Mouse (Mus musculus) heart, adult 2 months (tissue): ENCODE measurements around the gene Bdnf. TPM values are rescaled to one million over a fixed set of nuclear protein-coding genes. Genes with fewer than 3 reads are reported as not detected.

Source experiments
- DNase-seq, 2 experiments: peaks; one replicate each; pipeline ENCODE4 v3.0.0; 2021
- H3K27ac ChIP-seq: fragments of 200-600 bp; 2 replicates; pipeline ENCODE4 v1.8.1; 2022
- H3K27me3 ChIP-seq: fragments of 200-500 bp; 2 replicates; pipeline ENCODE4 v1.6.1; 2012; ENCODE audit warnings: mild to moderate bottlenecking, low read length, inconsistent platforms, mixed read lengths; ENCODE audit not compliant: control insufficient read depth, insufficient read depth
- H3K36me3 ChIP-seq: fragments of 200-500 bp; 2 replicates; pipeline ENCODE4 v1.6.1; 2012; ENCODE audit warnings: low read length, inconsistent platforms; ENCODE audit not compliant: control insufficient read depth, insufficient read depth
- H3K4me1 ChIP-seq: fragments of 200-500 bp; 2 replicates; pipeline ENCODE4 v1.6.1; 2011; ENCODE audit warnings: low read length; ENCODE audit not compliant: control insufficient read depth, insufficient read depth
- H3K4me3 ChIP-seq: fragments of 200-600 bp; 2 replicates; pipeline ENCODE4 v1.8.1; 2022
- H3K79me2 ChIP-seq: fragments of 200-500 bp; replicated peaks from 2 replicates; pipeline ENCODE4 v1.6.1; 2012; ENCODE audit warnings: mild to moderate bottlenecking, inconsistent platforms, low read length, moderate library complexity, mixed read lengths; ENCODE audit not compliant: control insufficient read depth, insufficient read depth
- H3K9ac ChIP-seq: fragments of 200-500 bp; 2 replicates; pipeline ENCODE4 v1.6.1; 2012; ENCODE audit warnings: low read depth, mild to moderate bottlenecking, control low read depth, inconsistent platforms, low read length, mixed read lengths
- CTCF ChIP-seq: fragments of 200-600 bp; IDR thresholded peaks from 2 replicates; pipeline ENCODE4 v1.8.1; 2022; ENCODE audit warnings: antibody characterized with exemption, mild to moderate bottlenecking, moderate library complexity
- EP300 ChIP-seq: fragments of 200-500 bp; IDR thresholded peaks from 2 replicates; pipeline ENCODE4 v1.6.1; 2011; ENCODE audit warnings: low read depth, low read length, control low read depth; ENCODE audit not compliant: insufficient read depth
- POLR2A ChIP-seq: fragments of 200-500 bp; IDR thresholded peaks from 2 replicates; pipeline ENCODE4 v1.6.1; 2011; ENCODE audit warnings: mild to moderate bottlenecking, low read depth, low read length, control low read depth; ENCODE audit not compliant: insufficient read depth
- WGBS: fragments of 180-500 bp; shearing (Covaris S2); methylation state at CpG from one replicate; pipeline ENCODE4 v1.1.7; 2018; 5-methylcytosine and 5-hydroxymethylcytosine counted together
- intact Hi-C: fragments of 180-260 bp; cut with DNase I; formaldehyde crosslinking; loops from one replicate; pipeline ENCODE4 v1.15.1; 2025
- polyA plus RNA-seq: library from polyadenylated mRNA; depleted of rRNA; stranded (reverse); fragments of >200 nt; gene quantifications from 2 replicates; pipeline ENCODE4 v1.2.3, GENCODE M21; 2012
- total RNA-seq, 2 experiments: library from RNA; stranded (reverse); gene quantifications; 2 replicates each; pipeline ENCODE4 v1.2.3; 2021

Bdnf gene
- total and polyA plus RNA-seq, 3 experiments: 1.4 to 7.4 (median 3.0) TPM

DNA sequence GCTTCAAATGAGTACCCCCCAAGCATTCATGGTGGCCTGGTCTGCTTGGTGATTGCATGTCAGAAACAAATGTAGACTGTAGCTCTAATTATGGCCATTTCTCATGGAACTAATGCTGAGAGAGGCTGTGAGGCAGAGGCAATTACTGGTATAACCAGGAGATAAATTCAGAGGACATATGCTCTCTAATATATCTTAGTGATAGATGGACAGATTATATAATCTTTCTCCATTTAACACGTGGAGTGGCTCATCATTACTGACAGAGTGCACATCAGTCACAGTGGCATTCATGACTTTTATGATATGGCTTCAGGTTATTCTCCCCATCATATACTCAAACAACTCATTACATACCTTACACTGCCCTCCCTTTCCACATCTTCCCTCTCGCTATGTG lies 61.8 kb downstream of the Bdnf start:
- H3K27ac ChIP-seq: no peak overlapping the region
- H3K27me3 ChIP-seq: no peaks in the 10 kb centered on the region
- intact Hi-C loops: loop anchor here (10.0 kb wide), 1 partner anchor 148 kb away; no protein-coding TSS in a partner anchor
- WGBS: 63% methylated on average over 2 of the region's 2 CpGs
- no peak overlapping the region for H3K4me3 ChIP-seq
- H3K79me2 ChIP-seq: no peaks in the 10 kb centered on the region
- H3K9ac ChIP-seq: no peak overlapping the region
- no peak for TF ChIP-seq EP300
- no peak for TF ChIP-seq CTCF
- TF ChIP-seq POLR2A: no peak
- no peak for DNase-seq
- no peaks in the 10 kb centered on the region for H3K36me3 ChIP-seq
- H3K4me1 ChIP-seq: peaks cover 2% of the 10 kb centered on the region

DNA sequence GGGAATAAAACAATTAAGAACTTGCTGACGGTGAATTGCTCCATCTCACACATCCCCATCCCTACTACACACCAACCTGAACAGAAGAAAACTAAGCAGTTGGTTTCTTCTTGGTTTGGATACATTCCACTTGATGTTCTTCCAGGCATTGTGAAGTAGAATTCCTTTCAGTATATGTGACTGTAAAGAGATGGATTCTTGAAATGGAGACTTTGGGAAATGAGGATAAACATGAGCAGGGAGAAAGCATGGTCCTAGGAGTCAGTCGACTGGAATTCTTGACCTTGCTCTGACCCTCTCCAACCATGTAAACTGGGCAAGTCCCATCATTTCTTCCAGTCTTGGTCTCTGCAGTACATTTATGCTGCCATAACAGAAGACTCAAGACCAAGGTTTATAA lies 63.8 kb downstream of the Bdnf start:
- H3K9ac ChIP-seq: no peak overlapping the region
- intact Hi-C loops: loop anchor here (10.0 kb wide), 1 partner anchor 146 kb away; no protein-coding TSS in a partner anchor

DNA sequence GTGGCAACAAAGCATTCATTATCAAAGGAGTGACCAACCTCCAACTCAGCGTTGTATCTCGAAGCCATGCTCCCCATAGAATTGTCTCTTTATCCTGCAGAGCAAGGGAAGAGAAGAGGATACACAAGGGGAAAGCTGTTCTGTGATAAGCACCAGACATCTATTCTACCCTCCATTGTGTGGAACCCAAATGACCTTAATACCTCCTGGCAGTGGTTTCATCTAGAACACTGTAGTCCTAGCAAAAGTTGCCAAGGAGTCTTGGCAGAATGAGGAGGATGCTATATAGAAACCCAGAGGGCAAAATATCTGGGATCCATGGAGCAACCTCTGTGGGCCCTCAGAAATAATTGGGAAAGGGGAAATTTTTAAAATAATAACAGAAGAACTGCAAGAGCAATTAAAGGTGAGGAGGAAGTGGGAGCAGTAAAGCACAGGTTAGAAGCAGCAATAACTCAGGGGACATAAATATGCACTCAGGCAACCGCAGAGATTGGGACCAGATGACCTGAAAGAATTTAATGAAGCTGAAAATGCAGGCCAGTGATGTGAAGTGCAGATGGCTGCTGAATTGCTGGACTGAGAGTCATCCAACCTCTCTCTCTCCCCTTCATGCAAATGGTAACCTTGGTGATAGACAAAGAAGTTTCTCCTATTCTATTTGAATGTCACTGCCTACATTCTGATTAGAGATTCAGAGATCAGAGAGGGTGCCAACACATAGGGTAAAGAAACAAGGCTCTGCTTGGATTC lies 68.9 kb downstream of the Bdnf start:
- TF ChIP-seq CTCF (no peak), POLR2A (no peak), EP300 (no peak)
- Histone ChIP-seq H3K4me3 (no peak overlapping the region), H3K9ac (no peak overlapping the region), H3K36me3 (no peaks in the 10 kb centered on the region), H3K27ac (no peak overlapping the region), H3K79me2 (no peaks in the 10 kb centered on the region), H3K4me1 (no peaks in the 10 kb centered on the region), H3K27me3 (no peaks in the 10 kb centered on the region)
- no peak for DNase-seq
- intact Hi-C loops: no loop called here
- WGBS: 66% methylated on average over 3 of the region's 3 CpGs

More for the DNA sequence above, 63.8 kb downstream of the Bdnf start:
- 71% methylated on average over 2 of the region's 2 CpGs for WGBS
- H3K36me3 ChIP-seq: no peaks in the 10 kb centered on the region
- H3K4me1 ChIP-seq: peaks cover 2% of the 10 kb centered on the region
- no peak for DNase-seq
- H3K27ac ChIP-seq: no peak overlapping the region
- no peak for TF ChIP-seq CTCF
- no peak for TF ChIP-seq POLR2A
- TF ChIP-seq EP300: no peak
- no peaks in the 10 kb centered on the region for H3K27me3 ChIP-seq
- no peaks in the 10 kb centered on the region for H3K79me2 ChIP-seq
- no peak overlapping the region for H3K4me3 ChIP-seq

DNA sequence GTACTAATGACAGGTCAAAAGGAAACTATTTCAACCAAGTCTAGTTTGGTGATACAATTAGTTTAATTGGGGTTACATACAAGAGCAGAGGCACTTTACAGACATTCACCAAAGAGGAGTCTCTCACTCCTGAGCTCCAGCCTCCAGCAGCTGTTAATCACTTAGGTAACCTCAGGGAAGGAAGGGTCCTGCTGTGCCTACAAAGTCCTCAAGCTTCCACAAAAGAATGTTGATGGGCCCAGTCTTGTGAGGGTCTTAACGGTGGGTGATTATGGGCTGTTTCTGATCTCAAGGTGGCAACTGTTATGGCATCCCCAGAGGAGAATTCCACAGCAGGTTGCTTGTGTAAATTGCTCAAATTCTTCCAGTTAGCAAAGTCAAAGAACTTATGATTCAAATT lies 71.7 kb downstream of the Bdnf start:
- Histone ChIP-seq H3K4me1 (no peaks in the 10 kb centered on the region), H3K27ac (no peak overlapping the region), H3K9ac (no peak overlapping the region), H3K36me3 (no peaks in the 10 kb centered on the region), H3K4me3 (no peak overlapping the region), H3K79me2 (no peaks in the 10 kb centered on the region), H3K27me3 (no peaks in the 10 kb centered on the region)
- no peak for TF ChIP-seq POLR2A
- no peak for TF ChIP-seq EP300
- no peak for TF ChIP-seq CTCF
- DNase-seq: no peak
- intact Hi-C loops: no loop called here
- WGBS: 13% methylated on average over 1 of the region's 1 CpGs

DNA sequence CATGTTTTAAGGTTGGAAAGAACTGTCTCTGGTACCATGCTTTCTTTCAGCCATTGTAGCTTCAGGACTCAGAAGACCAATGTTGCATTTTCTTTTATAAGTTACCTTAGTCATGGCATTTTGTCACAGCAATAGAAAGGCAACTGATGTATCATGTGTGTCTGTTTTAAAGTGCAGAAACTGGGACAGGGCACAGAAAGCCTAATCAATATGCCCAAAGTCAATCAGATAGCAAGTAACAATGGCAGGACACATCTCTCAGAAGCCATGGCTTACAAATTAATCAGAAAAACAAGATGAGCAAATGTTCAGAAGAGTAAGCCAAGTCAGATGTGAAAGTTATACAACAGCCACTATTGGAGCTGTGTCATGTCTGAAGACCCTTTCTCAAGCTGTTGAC lies 73.9 kb downstream of the Bdnf start:
- Histone ChIP-seq H3K9ac (no peak overlapping the region), H3K4me1 (no peaks in the 10 kb centered on the region), H3K4me3 (no peak overlapping the region), H3K27ac (no peak overlapping the region), H3K36me3 (no peaks in the 10 kb centered on the region), H3K79me2 (no peaks in the 10 kb centered on the region), H3K27me3 (no peaks in the 10 kb centered on the region)
- TF ChIP-seq EP300 (no peak), POLR2A (no peak), CTCF (no peak)
- intact Hi-C loops: no loop called here
- no peak for DNase-seq

DNA sequence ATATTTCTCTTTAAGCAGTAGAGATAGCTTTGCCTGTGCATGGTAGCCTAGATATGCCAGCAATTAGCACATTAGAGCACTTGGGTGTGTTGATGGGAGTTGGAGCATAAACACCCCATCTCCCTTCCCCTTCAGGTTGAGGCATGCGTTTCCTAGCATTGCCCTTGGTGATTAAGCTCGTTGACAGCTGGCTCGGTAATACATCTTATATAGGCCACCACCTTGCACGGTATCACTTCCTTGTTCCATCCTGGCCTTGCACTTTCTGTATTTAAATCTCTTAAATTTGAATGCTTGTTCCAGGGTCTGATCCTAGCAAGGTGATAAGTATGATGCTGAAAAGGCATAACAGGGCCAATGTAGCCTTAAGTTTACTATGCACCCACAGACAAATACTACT lies 74.3 kb downstream of the Bdnf start:
- intact Hi-C loops: no loop called here
- no peaks in the 10 kb centered on the region for H3K79me2 ChIP-seq
- H3K4me1 ChIP-seq: no peaks in the 10 kb centered on the region
- no peak overlapping the region for H3K27ac ChIP-seq
- H3K9ac ChIP-seq: no peak overlapping the region
- H3K4me3 ChIP-seq: no peak overlapping the region
- H3K27me3 ChIP-seq: no peaks in the 10 kb centered on the region
- no peak for TF ChIP-seq POLR2A
- TF ChIP-seq CTCF: no peak
- no peak for TF ChIP-seq EP300
- H3K36me3 ChIP-seq: no peaks in the 10 kb centered on the region
- no peak for DNase-seq
- 72% methylated on average over 4 of the region's 4 CpGs for WGBS
